Mouse (Mus musculus) olfactory bulb, adult 2 months (tissue): Measurements from ENCODE around the gene Pgm2l1.

Experiments
- CTCF ChIP-seq: fragments of 200-500 bp; IDR thresholded peaks from 2 replicates; pipeline ENCODE4 v1.5.1; 2012; ENCODE audit warnings: low read depth, mild to moderate bottlenecking, low read length, moderate library complexity; ENCODE audit not compliant: insufficient read depth
- POLR2A ChIP-seq: fragments of 200-500 bp; IDR thresholded peaks from 2 replicates; pipeline ENCODE4 v1.6.1; 2012; ENCODE audit warnings: mild to moderate bottlenecking, low read depth, low read length, moderate library complexity; ENCODE audit not compliant: insufficient read depth

DNA sequence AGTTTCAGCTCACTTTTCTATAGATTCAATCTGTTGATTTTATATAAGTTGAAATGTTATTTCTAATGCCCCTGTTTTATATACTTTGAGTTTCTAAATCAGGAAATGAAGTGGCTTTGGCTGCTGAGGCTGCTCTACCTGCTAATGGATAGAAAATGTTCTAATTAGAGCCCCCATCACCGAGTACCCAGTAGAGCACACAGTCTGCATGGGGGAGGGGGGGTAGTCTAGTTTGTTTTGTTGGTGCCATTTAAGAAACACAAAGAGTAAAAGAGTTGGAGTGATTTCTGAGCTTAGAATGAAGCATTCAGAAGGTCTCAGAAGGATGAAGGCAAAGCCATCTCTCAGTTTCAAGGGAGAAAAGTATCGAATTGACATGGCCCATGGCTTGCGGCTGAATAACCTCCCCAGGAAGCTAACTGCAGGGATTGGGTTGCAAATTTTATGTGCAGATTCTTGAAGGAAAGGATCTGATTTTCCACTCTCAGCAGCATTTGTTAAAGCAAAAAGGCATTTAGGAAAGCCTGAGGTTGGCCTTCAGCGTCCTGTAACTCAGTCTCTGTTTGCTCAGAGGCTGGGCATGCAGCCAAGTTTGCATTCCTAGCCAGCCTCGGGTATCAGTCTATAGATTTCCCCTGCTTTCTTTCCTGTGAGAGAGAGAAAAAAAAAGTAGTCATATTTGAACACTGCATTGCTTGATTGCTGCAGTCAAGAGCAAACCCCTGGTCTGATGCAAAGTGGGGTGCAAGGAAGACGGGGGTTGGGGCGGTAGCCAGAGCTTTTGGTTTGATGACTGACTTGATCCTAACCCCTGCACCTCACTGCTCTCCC, 60.8 kb downstream of the Pgm2l1 start:
- TF ChIP-seq POLR2A (no peak), CTCF (no peak)
